Mouse (Mus musculus) macrophage (primary cell): ENCODE measurements around the gene Lrrc8d. TPM values are rescaled to one million over a fixed set of nuclear protein-coding genes. Genes with fewer than 3 reads are reported as not detected.

Experiments
- H3K27ac ChIP-seq: fragments of 350-480 bp; formaldehyde crosslinking; 2 replicates; pipeline ENCODE4 v1.9.0; 2021
- H3K36me3 ChIP-seq: fragments of 350-480 bp; formaldehyde crosslinking; 2 replicates; pipeline ENCODE4 v1.9.0; 2021; ENCODE audit errors: inconsistent target
- H3K4me3 ChIP-seq: fragments of 350-480 bp; formaldehyde crosslinking; 2 replicates; pipeline ENCODE4 v1.9.0; 2021; ENCODE audit errors: inconsistent target
- H3K79me2 ChIP-seq: fragments of 350-480 bp; formaldehyde crosslinking; 2 replicates; pipeline ENCODE4 v1.9.0; 2021; ENCODE audit errors: inconsistent target
- WGBS: methylation state at CpG from one replicate; pipeline ENCODE4 v1.1.7; 2026; ENCODE audit warnings: inconsistent platforms; ENCODE audit not compliant: missing documents; 5-methylcytosine and 5-hydroxymethylcytosine counted together
- polyA plus RNA-seq: library from polyadenylated mRNA; stranded (reverse); fragments of 250-400 nt; gene quantifications from 3 replicates; pipeline ENCODE4 v1.2.4, GENCODE M21; 2018; ENCODE audit warnings: inconsistent platforms
- total RNA-seq, 78 experiments: library from RNA; depleted of rRNA; stranded (reverse); fragments of 250-400 nt; gene quantifications; 1 replicate in 9 of 78; 2 replicates in 24 of 78; 3 replicates in 43 of 78; 4 replicates in 2 of 78; pipeline ENCODE4 v1.2.4; 2018; ENCODE audit warnings: inconsistent platforms in 56 of 78

Gene Lrrc8d
- total RNA-seq (2018; cell fraction: chromatin; rRNA removed), result 100 to 1,000 TPM in 16 of 26 experiments, 10 to 100 TPM in 10; 73.6 to 483 (median 123) TPM
- total RNA-seq (2018; cell fraction: cytosol; rRNA removed), result 100 to 1,000 TPM in 1 of 26 experiments, 10 to 100 TPM in 25; 46.8 to 160 (median 59.8) TPM
- total RNA-seq (2018; cell fraction: nucleus; rRNA removed), result 100 to 1,000 TPM in 14 of 26 experiments, 10 to 100 TPM in 12; 64.4 to 286 (median 111) TPM
- 38.8 to 50.7 TPM (median 45.1 TPM) in 3 replicates for polyA plus RNA-seq

GRCm38 (mm10) chr5:105699141-105700069 lies at the start of gene Lrrc8d:
Lrrc8d (plus strand) TSS chr5:105699969.
- Histone ChIP-seq H3K4me3 (peak within 1 kb of the TSS; percentile 78), H3K79me2 (peaks cover 54% of the 10 kb centered on the region), H3K36me3 (no peaks in the 10 kb centered on the region), H3K27ac (peak within 1 kb of the TSS; percentile 87)
- 2% methylated on average over 49 of the region's 60 CpGs for WGBS

DNA sequence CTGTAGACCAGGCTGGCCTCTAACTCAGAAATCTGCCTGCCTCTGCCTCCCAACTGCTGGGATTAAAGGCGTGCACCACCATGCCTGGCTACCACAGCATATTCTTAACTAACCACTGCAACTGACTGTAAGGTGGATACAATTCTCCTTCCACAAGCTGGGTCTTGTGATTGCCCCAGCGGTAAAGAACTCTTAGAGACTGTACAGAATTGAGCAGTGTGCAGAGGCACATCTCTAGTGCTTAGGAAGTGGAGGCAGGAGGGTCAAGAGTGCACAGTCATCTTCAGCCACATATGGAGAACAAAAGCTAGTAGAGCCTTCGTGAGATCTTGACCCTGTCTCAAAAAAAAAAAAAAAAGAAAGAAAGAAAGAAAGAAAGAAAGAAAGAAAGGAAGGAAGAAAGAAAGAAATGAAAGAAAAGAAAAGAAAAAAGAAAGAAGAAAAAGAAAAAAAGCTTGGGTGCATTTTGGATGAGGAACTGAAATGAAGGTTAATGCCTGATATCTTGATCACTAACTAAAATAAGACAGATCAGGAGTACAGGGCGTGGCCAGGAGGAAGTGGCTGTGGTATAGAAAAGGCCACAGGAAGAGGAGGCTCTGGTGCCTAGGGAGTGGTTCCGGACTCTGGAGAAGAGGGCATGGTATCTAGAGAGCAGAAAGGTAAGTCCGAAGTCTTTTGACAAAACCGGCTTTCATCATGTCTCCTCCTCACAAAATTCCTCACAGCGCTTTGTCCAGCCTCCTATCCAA lies 48.9 kb upstream of the Lrrc8d start:
- Histone ChIP-seq H3K4me3 (peak overlapping the region; percentile 88), H3K36me3 (no peaks in the 10 kb centered on the region), H3K79me2 (peaks cover 9% of the 10 kb centered on the region; the same call in 1 of the 2 replicates), H3K27ac (peak overlapping the region; percentile 97)
- WGBS, result 9% methylated on average over 8 of the region's 8 CpGs

- Histone ChIP-seq H3K27ac (peak overlapping the region; percentile 97), H3K4me3 (peak overlapping the region; percentile 88), H3K36me3 (no peaks in the 10 kb centered on the region), H3K79me2 (peaks cover 9% of the 10 kb centered on the region; the same call in 1 of the 2 replicates)
- WGBS, result 1% methylated on average over 11 of the region's 11 CpGs
Observed at GRCm38 (mm10) chr5:105651561-105651991, 48.2 kb upstream of the Lrrc8d start.

DNA sequence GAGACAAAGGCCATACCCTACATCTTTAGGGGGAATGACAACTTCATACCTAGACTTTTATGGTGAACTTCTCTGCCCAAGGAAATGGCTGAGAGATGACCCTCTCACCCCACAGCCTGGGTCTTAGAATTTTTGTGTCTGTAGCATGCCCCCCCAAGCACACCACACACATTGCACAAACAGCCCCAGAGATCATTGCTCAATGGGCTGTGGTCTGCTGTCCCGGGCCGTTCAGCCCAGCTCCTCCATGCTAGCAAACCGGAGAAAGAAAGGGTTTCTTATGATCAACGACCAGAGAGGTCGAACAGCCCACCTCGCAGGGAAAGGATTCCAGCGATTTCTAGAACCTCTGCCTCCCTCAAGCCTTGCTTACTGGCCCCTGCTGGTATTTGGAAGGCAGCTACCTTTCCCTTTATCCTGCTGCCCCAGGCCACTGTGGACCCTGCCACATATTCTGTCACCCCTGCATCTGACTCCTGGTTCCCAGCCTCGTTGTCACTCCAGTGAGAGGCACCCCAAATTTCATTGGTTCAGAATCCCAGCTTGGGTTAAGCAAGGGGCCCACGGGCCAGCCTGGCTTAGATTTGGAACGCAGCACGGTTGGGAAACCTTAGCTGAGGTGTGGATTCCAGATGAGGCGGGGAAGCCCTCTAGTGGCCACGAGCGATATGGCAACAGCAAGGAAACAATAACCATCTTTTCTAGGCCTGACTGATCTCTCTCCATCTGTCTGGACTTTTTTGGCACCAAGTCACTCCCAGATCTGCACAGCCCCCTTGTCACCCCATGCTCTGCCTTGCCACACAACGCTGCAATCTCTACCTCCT lies 45.3 kb upstream of the Lrrc8d start:
- 2% methylated on average over 15 of the region's 15 CpGs for WGBS
- Histone ChIP-seq H3K4me3 (no peak overlapping the region), H3K27ac (0 out of 2 replicates have a peak overlapping the region, but pooled peaks have one; percentile 28), H3K36me3 (no peaks in the 10 kb centered on the region), H3K79me2 (peaks cover 9% of the 10 kb centered on the region; the same call in 1 of the 2 replicates)

DNA sequence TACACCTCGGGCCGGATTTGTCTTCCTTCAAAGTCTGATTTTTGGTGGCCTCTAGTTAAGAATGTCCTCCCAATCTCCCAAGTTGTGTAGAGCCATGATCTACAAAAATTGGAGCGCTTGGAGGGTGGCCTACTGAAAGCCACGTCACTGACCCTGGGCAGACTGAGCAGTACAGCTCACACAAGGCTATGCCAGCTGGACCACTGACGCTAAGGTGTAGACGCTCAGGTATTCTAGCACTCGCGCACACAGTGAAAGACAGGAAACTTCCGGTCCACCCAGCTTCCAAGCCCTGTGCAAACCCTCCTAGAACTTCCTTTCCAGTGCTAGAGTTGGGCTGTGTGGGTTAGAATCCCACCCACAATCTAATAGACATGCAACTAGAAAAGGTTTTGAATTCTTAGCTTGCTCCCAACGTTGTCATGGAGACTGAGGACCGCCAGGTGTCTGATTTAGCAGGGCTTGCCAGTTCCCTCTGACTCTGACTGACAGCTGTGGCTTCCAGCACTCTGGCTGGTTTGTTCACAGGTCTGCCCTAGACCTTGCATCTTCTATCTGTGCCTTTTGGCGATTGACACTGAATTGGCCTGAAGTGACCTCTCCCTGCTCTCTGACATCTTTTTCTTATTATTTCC lies 44.6 kb upstream of the Lrrc8d start:
- Histone ChIP-seq H3K27ac (no peak overlapping the region), H3K4me3 (no peak overlapping the region), H3K79me2 (peaks cover 9% of the 10 kb centered on the region; the same call in 1 of the 2 replicates), H3K36me3 (no peaks in the 10 kb centered on the region)
- 80% methylated on average over 12 of the region's 12 CpGs for WGBS

DNA sequence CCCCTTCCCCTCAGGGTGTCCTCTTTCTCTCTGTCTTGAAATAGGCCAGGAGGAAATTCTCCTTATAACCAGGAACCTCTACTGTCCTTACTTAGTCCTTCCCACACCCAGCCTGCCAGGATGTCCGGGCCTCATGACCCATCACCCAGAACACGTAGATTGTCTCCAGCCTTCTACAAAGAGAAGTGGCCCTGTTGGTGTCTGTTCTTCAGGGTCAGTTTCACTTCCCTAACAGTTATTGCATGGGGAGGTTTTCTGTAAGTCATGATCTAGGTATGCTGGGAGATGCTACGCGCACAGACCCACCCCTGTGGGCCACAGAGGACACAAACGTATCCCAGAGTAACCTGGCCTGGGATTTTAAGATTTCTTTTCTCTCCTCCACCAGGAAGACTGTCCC lies 37.9 kb upstream of the Lrrc8d start:
- H3K79me2 ChIP-seq, result no peaks in the 10 kb centered on the region
- no peak overlapping the region for H3K4me3 ChIP-seq
- H3K36me3 ChIP-seq, result no peaks in the 10 kb centered on the region
- 15% methylated on average over 5 of the region's 5 CpGs for WGBS
- H3K27ac ChIP-seq, result peak overlapping the region; percentile 39

GRCm38 (mm10) chr5:105666930-105667329 lies 32.8 kb upstream of the Lrrc8d start:
- no peaks in the 10 kb centered on the region for H3K79me2 ChIP-seq
- 98% methylated on average over 5 of the region's 5 CpGs for WGBS

GRCm38 (mm10) chr5:105667411-105667810 lies 32.4 kb upstream of the Lrrc8d start:
- Histone ChIP-seq H3K27ac (no peak overlapping the region), H3K36me3 (no peaks in the 10 kb centered on the region), H3K4me3 (no peak overlapping the region), H3K79me2 (no peaks in the 10 kb centered on the region)
- 90% methylated on average over 6 of the region's 6 CpGs for WGBS

More at GRCm38 (mm10) chr5:105666930-105667329, 32.8 kb upstream of the Lrrc8d start:
- no peak overlapping the region for H3K27ac ChIP-seq
- H3K36me3 ChIP-seq, result no peaks in the 10 kb centered on the region
- H3K4me3 ChIP-seq, result no peak overlapping the region

DNA sequence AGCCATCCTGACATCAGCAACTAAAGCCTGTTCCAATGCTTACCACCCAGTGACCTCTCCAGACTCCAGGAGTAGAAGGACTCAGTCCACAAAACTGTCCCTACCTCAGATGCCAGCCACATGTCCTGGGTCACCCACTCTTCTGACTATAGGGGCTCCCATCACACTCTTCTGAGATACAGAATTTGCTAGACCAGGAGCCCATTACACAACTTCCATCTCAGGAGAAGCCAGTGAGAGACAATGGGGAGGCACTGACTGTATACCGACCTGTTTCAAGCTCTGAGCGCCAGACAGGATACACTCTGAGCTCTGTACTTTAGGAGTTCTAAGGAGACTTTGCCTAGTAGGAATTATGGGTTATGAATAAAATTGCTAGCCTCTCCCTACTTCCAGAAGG lies 30.7 kb upstream of the Lrrc8d start:
- Histone ChIP-seq H3K27ac (no peak overlapping the region), H3K36me3 (no peaks in the 10 kb centered on the region), H3K79me2 (no peaks in the 10 kb centered on the region), H3K4me3 (no peak overlapping the region)
- WGBS, result 58% methylated on average over 2 of the region's 2 CpGs

GRCm38 (mm10) chr5:105669508-105670353 lies 30.0 kb upstream of the Lrrc8d start:
- Histone ChIP-seq H3K4me3 (no peak overlapping the region), H3K27ac (no peak overlapping the region), H3K36me3 (no peaks in the 10 kb centered on the region), H3K79me2 (no peaks in the 10 kb centered on the region)
- 45% methylated on average over 10 of the region's 10 CpGs for WGBS

- H3K79me2 ChIP-seq, result no peaks in the 10 kb centered on the region
- no peak overlapping the region for H3K27ac ChIP-seq
- WGBS, result 98% methylated on average over 4 of the region's 4 CpGs
- no peaks in the 10 kb centered on the region for H3K36me3 ChIP-seq
- no peak overlapping the region for H3K4me3 ChIP-seq
Observed at GRCm38 (mm10) chr5:105672332-105672731, 27.4 kb upstream of the Lrrc8d start.

DNA sequence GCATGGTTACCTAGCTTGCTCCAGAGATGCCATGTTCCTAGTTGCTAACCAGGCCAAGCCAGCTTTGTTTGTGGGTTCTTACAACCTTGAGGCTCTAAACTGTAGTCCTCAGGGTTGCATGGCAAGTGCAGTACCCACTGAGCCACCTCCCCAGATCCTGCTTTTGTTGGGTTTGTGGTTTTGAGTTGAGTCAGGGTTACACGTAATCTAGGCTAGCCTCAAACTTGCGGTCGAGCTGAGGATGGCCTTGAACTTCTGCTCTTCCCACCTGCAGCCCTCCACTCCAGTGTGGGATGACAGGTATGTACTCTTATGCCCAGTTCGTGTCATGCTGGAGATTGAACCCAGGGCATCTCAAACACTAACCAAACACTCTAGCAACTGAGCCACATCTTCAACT lies 24.3 kb upstream of the Lrrc8d start:
- no peaks in the 10 kb centered on the region for H3K79me2 ChIP-seq
- no peak overlapping the region for H3K27ac ChIP-seq
- no peak overlapping the region for H3K4me3 ChIP-seq
- H3K36me3 ChIP-seq, result no peaks in the 10 kb centered on the region
- WGBS, result 75% methylated on average over 4 of the region's 4 CpGs

DNA sequence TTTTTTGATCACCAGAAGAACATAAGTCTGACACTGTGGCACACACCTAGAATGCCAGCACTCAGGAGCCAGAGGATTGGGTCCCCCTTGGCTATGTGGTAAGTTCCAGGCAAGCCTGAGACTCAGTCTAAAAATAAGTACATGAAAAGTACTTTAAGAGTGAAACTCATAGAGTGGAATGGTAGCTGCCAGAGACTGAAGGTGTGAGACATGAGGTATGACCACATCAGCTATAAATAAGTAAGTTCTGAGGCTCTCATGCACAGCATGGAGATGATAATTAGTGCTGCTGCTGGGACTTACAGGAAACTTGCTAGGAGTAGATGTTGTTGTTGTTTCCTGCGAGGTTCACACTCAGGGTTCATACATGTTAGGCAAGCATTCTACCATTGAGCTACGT lies 22.7 kb upstream of the Lrrc8d start:
- no peaks in the 10 kb centered on the region for H3K36me3 ChIP-seq
- 100% methylated on average over 2 of the region's 2 CpGs for WGBS
- H3K79me2 ChIP-seq, result no peaks in the 10 kb centered on the region
- no peak overlapping the region for H3K4me3 ChIP-seq
- no peak overlapping the region for H3K27ac ChIP-seq
